Mouse (Mus musculus) CH12.LX (cell line): Measurements from ENCODE around the gene Gm44503.

Experiments
- CTCF ChIP-seq, 2 experiments: IDR thresholded peaks in 1 of 2; conservative IDR thresholded peaks in 1 of 2; 2 replicates each; pipeline ENCODE4 v1.5.1; 2011 to 2012; ENCODE audit warnings: low read depth in 2 of 2, low read length in 2 of 2, improper control_type of control experiment in 1 of 2, inconsistent platforms in 1 of 2, mild to moderate bottlenecking in 1 of 2, moderate library complexity in 1 of 2
- E2F4 ChIP-seq: IDR thresholded peaks from 2 replicates; pipeline ENCODE4 v1.6.1; 2011; ENCODE audit warnings: low read depth, low read length, improper control_type of control experiment; ENCODE audit not compliant: insufficient replicate concordance
- MAX ChIP-seq: IDR thresholded peaks from 2 replicates; pipeline ENCODE4 v1.6.1; 2011; ENCODE audit warnings: low read length, improper control_type of control experiment
- MAZ ChIP-seq: IDR thresholded peaks from 2 replicates; pipeline ENCODE4 v1.6.1; 2012; ENCODE audit warnings: low read depth, mild to moderate bottlenecking, inconsistent platforms, low read length, improper control_type of control experiment, moderate library complexity
- POLR2A ChIP-seq: IDR thresholded peaks from 2 replicates; pipeline ENCODE4 v1.6.1; 2011; ENCODE audit warnings: low read depth, mild to moderate bottlenecking, improper control_type of control experiment, low read length
- TBP ChIP-seq: conservative IDR thresholded peaks from 2 replicates; pipeline ENCODE4 v1.6.1; 2011; ENCODE audit warnings: low read depth, low read length, improper control_type of control experiment

DNA sequence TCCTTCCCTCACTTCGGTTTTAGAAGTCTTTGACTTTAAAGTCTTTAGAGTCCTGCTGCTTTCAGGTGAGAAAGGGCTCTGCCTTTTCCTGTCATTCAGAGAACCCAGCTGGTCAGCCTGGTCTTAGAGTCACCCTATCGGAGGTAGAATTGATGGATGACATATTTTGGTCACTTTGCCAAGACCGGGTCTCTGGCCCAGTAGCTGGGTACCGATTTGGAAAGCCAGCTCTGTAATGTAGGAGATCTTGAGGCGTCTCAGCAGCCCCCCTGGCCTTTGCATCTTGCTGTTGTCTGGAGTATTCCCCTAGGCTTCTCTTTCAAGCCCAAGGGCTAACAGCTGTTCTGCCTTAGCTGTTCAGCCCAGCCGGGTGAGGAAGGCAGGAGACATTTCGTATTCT, 86.6 kb downstream of the Gm44503 start:
- TF ChIP-seq POLR2A (no peak), E2F4 (no peak), MAZ (no peak), CTCF (conservative IDR thresholded peaks at IDR 0.05 in 1 of 2, IDR thresholded peaks at IDR 0.05 in 1 of 2; ENCODE audit: low read depth in 2 of 2, low read length in 2 of 2) (no peak), MAX (no peak), TBP (no peak)
